Mouse (Mus musculus): Measurements from ENCODE around the gene Usp20.

GRCm38 (mm10) chr2:30957511-30957910 is 24.6 kb upstream of the Usp20 start:
- no peak for TF ChIP-seq CTCF (IDR thresholded peaks at IDR 0.05; ENCODE audit: extremely low read depth, insufficient read depth, insufficient read length, insufficient replicate concordance)
- TF ChIP-seq POLR2A (IDR thresholded peaks at IDR 0.05; ENCODE audit: low read depth, low read length) = no peak

All from spleen, adult 2 months (tissue).